Mouse (Mus musculus) liver, postnatal 0 days (tissue): ENCODE measurements around the gene Apoc1. TPM values are rescaled to one million over a fixed set of nuclear protein-coding genes. Genes with fewer than 3 reads are reported as not detected.
A peak's percentile ranks its signal among the peaks of the same experiment; 100 is the strongest.

Experiments used
- ATAC-seq: fragments of 200-750 bp; cut with Nextera tagmentation; 2 replicates; pipeline ENCODE4 v1.8.0; 2017; ENCODE audit warnings: mild to moderate bottlenecking, moderate library complexity
- DNase-seq: peaks from one replicate; pipeline ENCODE4 v3.0.0-alpha.2; 2016
- H3K27ac ChIP-seq: fragments of 300-500 bp; sonication (generic); 2 replicates; pipeline ENCODE4 v1.5.1; 2014; ENCODE audit warnings: antibody characterized with exemption, moderate library complexity, mild to moderate bottlenecking, low read depth
- H3K27me3 ChIP-seq: fragments of 300-500 bp; sonication (generic); 2 replicates; pipeline ENCODE4 v1.6.1; 2014; ENCODE audit warnings: low read length, control low read depth, mixed read lengths; ENCODE audit not compliant: insufficient read depth
- H3K36me3 ChIP-seq: fragments of 300-500 bp; sonication (generic); replicated peaks from 2 replicates; pipeline ENCODE4 v1.6.1; 2014; ENCODE audit warnings: mild to moderate bottlenecking, control low read depth, low read length, moderate library complexity, mixed read lengths; ENCODE audit not compliant: insufficient read depth
- H3K4me1 ChIP-seq: fragments of 300-500 bp; sonication (generic); 2 replicates; pipeline ENCODE4 v1.6.1; 2014; ENCODE audit warnings: antibody characterized with exemption, mild to moderate bottlenecking, control low read depth; ENCODE audit not compliant: insufficient read depth
- H3K4me2 ChIP-seq: fragments of 300-500 bp; sonication (generic); 2 replicates; pipeline ENCODE4 v1.6.1; 2014; ENCODE audit warnings: low read depth, mild to moderate bottlenecking, low read length, moderate library complexity, mixed read lengths
- H3K4me3 ChIP-seq: fragments of 300-500 bp; sonication (generic); 2 replicates; pipeline ENCODE4 v1.5.1; 2014; ENCODE audit warnings: low read depth, low read length
- H3K9ac ChIP-seq: fragments of 300-500 bp; sonication (generic); replicated peaks from 2 replicates; pipeline ENCODE4 v1.6.1; 2014; ENCODE audit warnings: mild to moderate bottlenecking, moderate library complexity
- H3K9me3 ChIP-seq: fragments of 300-500 bp; sonication (generic); 2 replicates; pipeline ENCODE4 v1.6.1; 2016; ENCODE audit warnings: mild to moderate bottlenecking, control low read depth, low read length, mixed read lengths
- CTCF ChIP-seq: sonication (generic); IDR thresholded peaks from 2 replicates; pipeline ENCODE4 v1.5.1; 2016; ENCODE audit warnings: antibody characterized with exemption, low read depth
- EP300 ChIP-seq: IDR thresholded peaks from 2 replicates; pipeline ENCODE4 v1.6.1; 2016; ENCODE audit warnings: antibody characterized with exemption, low read depth, mild to moderate bottlenecking
- WGBS: fragments of 180-500 bp; shearing (Covaris S2); extraction: QIAGEN DNeasy Blood & Tissue Kit; methylation state at CpG from one replicate; pipeline ENCODE4 v1.1.7; 2014; ENCODE audit not compliant: insufficient replicate concordance; 5-methylcytosine and 5-hydroxymethylcytosine counted together
- polyA plus RNA-seq: library from polyadenylated mRNA; unstranded; fragments of >200 nt; fragmentation: Nextera tagmentation; extraction: Ambion mirVana; gene quantifications from 2 replicates; pipeline ENCODE4 v1.2.1, GENCODE M21; 2015

Apoc1 gene
- polyA plus RNA-seq = 5,234 and 5,457 TPM in 2 replicates

- DNase-seq (peak; percentile 76), ATAC-seq (peak; percentile 39)
- Histone ChIP-seq H3K4me1 (peaks cover 45% of the 10 kb centered on the region), H3K9me3 (no peaks in the 10 kb centered on the region), H3K27me3 (no peaks in the 10 kb centered on the region), H3K4me2 (peak within 1 kb of the TSS; percentile 66), H3K27ac (peak within 1 kb of the TSS; percentile 98), H3K4me3 (peak within 1 kb of the TSS; percentile 39), H3K36me3 (peaks cover 7% of the 10 kb centered on the region; the same call in 1 of the 2 replicates), H3K9ac (peak within 1 kb of the TSS; percentile 76)
- WGBS = 53% methylated on average over 28 of the region's 28 CpGs
- TF ChIP-seq CTCF (no peak), EP300 (peak; percentile 51)
Measured at GRCm38 (mm10) chr7:19691873-19692865, at the start of gene Apoc1. Apoc1 (minus strand) TSS chr7:19692660.

DNA sequence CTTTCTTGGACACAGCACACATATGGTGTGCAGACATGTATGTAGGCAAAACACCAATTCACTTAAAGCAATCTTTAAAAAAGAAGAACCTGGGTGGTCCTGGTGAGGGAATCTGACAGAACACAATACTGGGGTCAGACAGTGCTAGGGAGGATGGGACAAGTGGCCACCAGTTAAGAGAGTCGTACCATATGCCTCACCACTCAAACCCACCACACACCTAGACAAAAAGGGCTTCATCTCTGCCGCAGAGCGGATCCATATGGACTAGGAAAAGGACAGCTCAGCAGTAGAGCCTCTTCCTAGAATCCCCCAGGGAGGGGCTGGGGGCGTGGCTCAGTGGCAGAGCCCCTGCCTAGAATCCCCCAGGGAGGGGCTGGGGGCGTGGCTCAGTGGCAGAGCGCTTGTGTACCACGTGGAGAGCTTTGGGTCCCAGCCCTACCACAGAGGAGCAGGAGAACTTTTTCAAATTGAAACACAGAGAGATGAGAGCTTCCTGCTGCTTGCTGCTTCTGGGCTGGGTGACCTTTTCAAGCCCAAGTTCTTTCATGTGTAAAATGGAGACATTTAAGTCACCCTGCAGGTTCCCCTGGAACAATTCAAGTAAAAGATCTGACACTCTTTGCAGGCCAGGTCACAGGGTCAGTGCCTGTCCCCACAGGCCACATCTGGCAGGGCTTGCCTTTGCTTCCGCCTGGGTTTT lies 49.0 kb upstream of the Apoc1 start:
- no peak overlapping the region for H3K27ac ChIP-seq
- H3K4me2 ChIP-seq = no peak overlapping the region
- no peaks in the 10 kb centered on the region for H3K9me3 ChIP-seq
- no peak for DNase-seq
- TF ChIP-seq EP300 (no peak), CTCF (no peak)
- H3K9ac ChIP-seq = no peak overlapping the region
- no peak for ATAC-seq
- peaks cover 7% of the 10 kb centered on the region for H3K36me3 ChIP-seq
- no peaks in the 10 kb centered on the region for H3K27me3 ChIP-seq
- no peak overlapping the region for H3K4me3 ChIP-seq
- peaks cover 21% of the 10 kb centered on the region for H3K4me1 ChIP-seq
- 29% methylated on average over 8 of the region's 8 CpGs for WGBS

- ATAC-seq (no peak), DNase-seq (no peak)
- TF ChIP-seq CTCF (peak; percentile 36), EP300 (no peak)
- WGBS = 73% methylated on average over 11 of the region's 11 CpGs
- H3K27ac ChIP-seq = no peak overlapping the region
- H3K27me3 ChIP-seq = no peaks in the 10 kb centered on the region
- peaks cover 15% of the 10 kb centered on the region for H3K4me1 ChIP-seq
- no peak overlapping the region for H3K4me3 ChIP-seq
- no peaks in the 10 kb centered on the region for H3K9me3 ChIP-seq
- peaks cover 7% of the 10 kb centered on the region for H3K36me3 ChIP-seq
- no peak overlapping the region for H3K4me2 ChIP-seq
- no peak overlapping the region for H3K9ac ChIP-seq
Measured at GRCm38 (mm10) chr7:19740269-19740668, 47.8 kb upstream of the Apoc1 start.

- no peak for DNase-seq
- H3K4me2 ChIP-seq = no peak overlapping the region
- TF ChIP-seq EP300 = no peak
- peak; percentile 52 for TF ChIP-seq CTCF
- WGBS = 77% methylated on average over 3 of the region's 3 CpGs
- H3K9ac ChIP-seq = no peak overlapping the region
- no peaks in the 10 kb centered on the region for H3K9me3 ChIP-seq
- H3K27me3 ChIP-seq = no peaks in the 10 kb centered on the region
- H3K27ac ChIP-seq = no peak overlapping the region
- H3K36me3 ChIP-seq = peaks cover 7% of the 10 kb centered on the region
- ATAC-seq = no peak
- peaks cover 11% of the 10 kb centered on the region for H3K4me1 ChIP-seq
- no peak overlapping the region for H3K4me3 ChIP-seq
Measured at GRCm38 (mm10) chr7:19738771-19739170, 46.3 kb upstream of the Apoc1 start.

DNA sequence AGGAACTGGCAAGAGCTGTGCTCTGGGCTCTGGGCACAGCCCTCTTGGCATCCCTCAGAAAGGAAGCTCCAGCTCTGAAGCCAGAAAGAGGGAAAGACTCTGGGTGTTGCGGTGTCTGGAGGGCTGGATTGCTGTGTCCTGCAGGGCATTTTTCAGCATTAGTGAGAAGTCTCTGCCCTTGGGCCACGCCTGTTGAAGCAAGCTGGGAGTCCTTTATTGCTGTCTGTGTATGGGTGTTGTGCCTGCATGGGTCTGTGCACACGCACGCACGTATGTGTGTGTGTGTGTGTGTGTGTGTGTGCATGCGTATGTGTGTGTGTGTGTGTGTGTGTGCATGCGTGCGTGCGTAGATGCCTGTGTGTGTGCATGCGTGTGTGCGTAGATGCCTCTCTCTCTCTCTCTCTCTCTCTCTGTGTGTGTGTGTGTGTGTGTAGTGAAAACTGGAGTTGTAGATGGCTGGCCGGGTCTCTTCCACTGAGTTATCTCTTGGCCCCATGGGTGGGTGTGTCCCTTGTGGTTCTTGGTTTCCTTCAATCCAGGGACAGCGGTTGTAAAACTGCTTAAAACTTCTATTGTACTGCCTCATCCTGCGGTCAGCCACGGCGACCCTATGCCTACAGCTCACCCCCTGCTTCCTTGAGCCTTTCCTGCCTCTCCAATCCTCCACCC lies 44.1 kb upstream of the Apoc1 start:
- 40% methylated on average over 16 of the region's 16 CpGs for WGBS
- H3K9ac ChIP-seq = no peak overlapping the region

More for the DNA sequence above, 44.1 kb upstream of the Apoc1 start:
- no peak overlapping the region for H3K4me3 ChIP-seq
- H3K4me2 ChIP-seq = peak overlapping the region; percentile 24
- H3K4me1 ChIP-seq = peaks cover 6% of the 10 kb centered on the region
- H3K9me3 ChIP-seq = no peaks in the 10 kb centered on the region
- TF ChIP-seq CTCF (no peak), EP300 (no peak)
- no peaks in the 10 kb centered on the region for H3K27me3 ChIP-seq
- peak; percentile 88 for ATAC-seq
- H3K27ac ChIP-seq = peak overlapping the region; percentile 48; the same call in 1 of the 2 replicates
- DNase-seq = peak; percentile 42
- peaks cover 11% of the 10 kb centered on the region for H3K36me3 ChIP-seq
